Mouse (Mus musculus): ENCODE data around the gene Il17ra.

Gene Il17ra

DNA sequence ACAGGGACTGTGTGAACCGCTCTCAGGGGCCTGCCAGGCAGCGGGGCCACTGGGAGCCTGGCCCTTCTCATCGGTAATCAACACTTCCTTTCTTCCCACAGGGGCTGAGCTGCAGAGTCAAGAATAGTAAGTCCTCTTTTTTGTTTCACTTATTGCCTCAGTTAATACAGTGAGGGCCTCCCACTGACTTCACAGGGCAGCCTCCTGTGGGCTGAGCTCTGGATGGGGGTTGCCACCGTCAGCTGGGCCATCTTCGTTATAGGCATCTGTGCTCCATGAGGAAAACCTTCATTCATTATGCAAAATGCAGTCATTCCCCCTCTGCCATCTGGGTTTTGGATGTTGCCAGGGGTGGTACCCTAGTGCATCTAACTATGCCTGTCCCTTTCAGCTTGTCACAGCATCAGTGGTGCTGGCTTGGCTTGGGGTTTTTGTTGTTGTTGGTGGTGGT, 9.0 kb downstream of the Il17ra start:
- no peak for DNase-seq (ENCODE audit: low read depth, low spot score)

DNA sequence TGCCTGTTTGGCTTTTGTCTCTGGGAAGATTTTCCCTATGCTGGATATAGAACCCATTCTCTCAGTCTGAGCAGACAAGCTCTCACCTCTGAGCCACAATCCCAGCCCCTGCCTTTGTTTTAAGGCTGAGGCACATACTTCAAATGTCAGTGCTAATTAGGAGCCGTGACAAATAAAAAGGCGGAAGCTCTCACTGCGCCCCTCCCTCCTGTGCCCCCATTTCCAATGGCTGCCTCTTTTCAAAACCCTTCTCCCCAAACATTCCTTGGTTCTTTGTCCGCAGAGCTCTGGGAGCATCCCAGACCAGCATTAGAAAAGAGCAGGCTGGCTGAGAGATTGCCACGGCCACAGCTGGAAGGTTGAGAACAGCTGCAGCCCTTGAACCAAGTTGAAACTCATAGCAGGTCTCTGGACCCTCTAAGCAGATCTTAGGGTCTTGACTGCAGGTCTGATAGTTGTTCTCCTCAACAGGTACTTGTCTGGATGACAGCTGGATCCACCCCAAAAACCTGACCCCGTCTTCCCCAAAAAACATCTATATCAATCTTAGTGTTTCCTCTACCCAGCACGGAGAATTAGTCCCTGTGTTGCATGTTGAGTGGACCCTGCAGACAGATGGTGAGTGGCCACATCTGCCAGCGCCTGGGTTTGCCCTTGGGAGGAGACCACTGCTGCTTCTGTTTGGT, 9.6 kb downstream of the Il17ra start:
- DNase-seq (ENCODE audit: low read depth, low spot score), result no peak

DNA sequence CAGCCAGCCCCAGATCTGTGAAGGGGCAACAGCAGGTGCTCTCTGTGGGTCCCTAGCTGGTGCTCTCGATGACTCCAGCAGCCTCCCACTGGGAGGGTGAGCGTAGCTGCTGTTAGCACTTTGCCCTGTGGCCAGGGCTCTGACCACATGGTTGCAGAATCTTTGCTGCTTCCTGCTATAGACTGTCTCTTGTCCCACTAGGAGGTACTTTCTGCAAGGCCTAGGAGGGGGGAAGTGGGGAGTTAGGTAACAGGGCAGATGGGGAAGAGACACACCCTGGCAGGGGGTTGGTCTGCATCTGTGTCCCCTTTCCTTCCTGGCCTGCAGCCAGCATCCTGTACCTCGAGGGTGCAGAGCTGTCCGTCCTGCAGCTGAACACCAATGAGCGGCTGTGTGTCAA, 10.4 kb downstream of the Il17ra start:
- DNase-seq (ENCODE audit: low read depth, low spot score), result no peak

GRCm38 (mm10) chr6:120475288-120475687, 12.2 kb downstream of the Il17ra start:
- no peak for DNase-seq (ENCODE audit: low read depth, low spot score)

DNA sequence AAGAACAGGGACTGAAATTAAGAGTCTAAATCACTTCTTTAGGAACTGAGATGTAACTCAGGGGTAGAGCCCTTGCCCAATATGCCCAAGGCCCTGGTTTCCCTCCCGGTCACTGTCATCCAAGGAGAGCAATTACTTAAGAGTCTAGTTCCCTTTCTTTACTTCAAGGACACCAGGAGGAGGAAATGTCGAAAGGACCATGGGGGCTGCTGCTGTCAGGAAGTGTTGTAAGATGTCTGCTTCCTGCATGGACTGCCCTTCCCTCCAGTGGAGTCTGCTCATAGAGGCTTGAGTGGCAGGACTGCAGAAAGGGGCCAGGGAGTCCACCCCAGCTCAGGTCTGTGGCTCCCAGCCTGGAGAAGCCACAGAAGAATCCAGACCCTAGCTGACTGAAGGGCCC, 16.3 kb downstream of the Il17ra start:
- no peak for DNase-seq (ENCODE audit: low read depth, low spot score)

DNA sequence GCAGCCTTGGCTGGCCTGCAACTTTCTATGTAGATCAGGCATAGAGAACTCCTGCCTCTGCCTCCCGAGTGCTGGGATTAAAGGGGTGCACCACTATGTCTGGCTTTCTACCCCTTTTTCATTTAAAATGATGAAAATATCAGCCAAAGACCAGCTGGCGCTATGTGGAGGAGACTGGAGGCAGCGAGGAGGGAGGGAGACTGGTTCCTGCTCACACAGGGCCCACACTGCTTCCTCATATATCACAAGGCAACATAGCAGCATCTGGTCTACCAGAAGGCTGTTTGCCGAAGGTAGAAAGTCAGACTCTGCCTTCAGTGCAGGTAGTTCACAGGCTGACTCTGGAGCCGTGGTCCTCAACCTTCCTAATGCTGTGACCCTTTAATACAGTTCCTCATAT, 17.3 kb downstream of the Il17ra start:
- no peak for DNase-seq (ENCODE audit: low read depth, low spot score)

GRCm38 (mm10) chr6:120481538-120481937, 18.5 kb downstream of the Il17ra start:
- no peak for DNase-seq (ENCODE audit: low read depth, low spot score)

DNA sequence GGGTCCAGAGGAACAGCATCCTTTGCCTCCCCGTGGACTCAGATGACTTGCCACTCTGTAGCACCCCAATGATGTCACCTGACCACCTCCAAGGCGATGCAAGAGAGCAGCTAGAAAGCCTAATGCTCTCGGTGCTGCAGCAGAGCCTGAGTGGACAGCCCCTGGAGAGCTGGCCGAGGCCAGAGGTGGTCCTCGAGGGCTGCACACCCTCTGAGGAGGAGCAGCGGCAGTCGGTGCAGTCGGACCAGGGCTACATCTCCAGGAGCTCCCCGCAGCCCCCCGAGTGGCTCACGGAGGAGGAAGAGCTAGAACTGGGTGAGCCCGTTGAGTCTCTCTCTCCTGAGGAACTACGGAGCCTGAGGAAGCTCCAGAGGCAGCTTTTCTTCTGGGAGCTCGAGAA, 19.0 kb downstream of the Il17ra start:
- DNase-seq (ENCODE audit: low read depth, low spot score), result no peak

- no peak for DNase-seq (ENCODE audit: low read depth, low spot score)
These were observed 19.7 kb downstream of the Il17ra start for GRCm38 (mm10) chr6:120482756-120483155.

GRCm38 (mm10) chr6:120483211-120483626, 20.2 kb downstream of the Il17ra start:
- no peak for DNase-seq (ENCODE audit: low read depth, low spot score)

GRCm38 (mm10) chr6:120485038-120485437, 22.0 kb downstream of the Il17ra start:
- DNase-seq (ENCODE audit: low read depth, low spot score), result no peak

GRCm38 (mm10) chr6:120486051-120486510, 23.0 kb downstream of the Il17ra start:
- no peak for DNase-seq (ENCODE audit: low read depth, low spot score)

- no peak for DNase-seq (ENCODE audit: low read depth, low spot score)
These were observed 25.6 kb downstream of the Il17ra start for GRCm38 (mm10) chr6:120488647-120489046.

GRCm38 (mm10) chr6:120489461-120489860, 26.4 kb downstream of the Il17ra start:
- no peak for DNase-seq (ENCODE audit: low read depth, low spot score)

DNA sequence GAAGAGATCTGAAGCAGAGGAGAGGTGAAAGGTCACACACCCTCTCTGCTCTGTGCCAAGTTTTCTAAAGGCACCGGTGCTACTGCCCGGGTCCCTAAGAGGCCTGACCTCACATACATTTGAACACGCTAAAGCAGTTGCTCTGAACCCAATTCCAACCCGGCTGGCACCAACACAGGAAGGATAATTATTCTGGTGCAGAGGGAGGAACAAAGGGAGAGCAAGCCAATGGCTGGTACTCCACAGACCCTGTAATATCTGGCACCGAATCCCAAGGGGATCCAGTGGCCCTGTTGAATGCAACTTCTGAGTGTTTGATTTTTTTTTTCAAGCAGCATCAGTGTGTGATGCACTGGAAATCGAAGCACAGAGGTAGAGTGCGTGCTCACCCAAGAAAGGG, 28.0 kb downstream of the Il17ra start:
- DNase-seq (ENCODE audit: low read depth, low spot score), result no peak

- no peak for DNase-seq (ENCODE audit: low read depth, low spot score)
These were observed 28.9 kb downstream of the Il17ra start for GRCm38 (mm10) chr6:120491862-120492498.

DNA sequence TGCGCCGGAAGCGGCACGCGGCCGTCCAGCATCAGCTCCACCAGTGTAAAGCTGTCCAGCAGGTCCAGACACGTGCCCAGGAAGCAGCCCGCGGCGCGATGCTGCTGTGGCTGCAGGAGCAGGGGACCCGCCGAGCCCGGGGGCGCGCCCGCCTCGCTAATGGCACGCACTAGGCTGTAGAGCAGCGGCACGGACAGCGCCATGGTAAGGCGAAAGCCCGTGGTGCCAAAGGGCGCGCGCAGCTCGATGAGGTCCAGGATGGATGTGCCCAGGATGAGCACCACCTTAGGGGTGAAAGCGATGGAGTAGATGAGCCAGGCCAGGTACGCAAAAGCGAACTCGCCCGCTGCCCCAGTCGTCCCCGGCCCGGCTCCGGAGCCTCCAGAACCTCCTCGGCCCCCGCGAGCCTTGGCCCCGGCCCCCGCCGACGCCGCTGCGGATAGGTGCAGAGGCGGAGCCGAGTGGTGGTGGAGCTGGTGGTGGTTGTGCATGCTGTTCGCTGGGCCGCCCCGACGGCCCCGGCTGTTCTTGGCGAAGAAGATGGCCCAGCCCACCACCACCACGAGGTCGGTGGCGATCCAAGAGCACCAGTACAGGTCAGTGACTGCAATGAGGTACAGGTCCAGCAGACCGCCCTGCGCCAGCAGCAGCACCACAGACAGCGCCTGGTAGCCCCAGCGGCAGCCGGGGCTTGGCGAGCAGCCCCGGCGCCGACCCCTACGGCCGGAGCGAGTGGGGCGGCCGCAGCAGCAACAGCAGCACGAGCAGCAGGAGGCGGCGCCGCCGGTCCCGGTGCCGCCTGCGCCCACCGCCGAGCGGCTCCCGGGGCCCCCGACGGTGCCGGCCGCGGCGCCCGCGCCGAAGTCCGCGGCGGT, 29.7 kb downstream of the Il17ra start:
- DNase-seq (ENCODE audit: low read depth, low spot score), result no peak

GRCm38 (mm10) chr6:120493374-120494181, 30.5 kb downstream of the Il17ra start, which contains the start of gene Tmem121b:
Gene Tmem121b (minus strand): TSS chr6:120493807.
- peak; percentile 82 for DNase-seq (ENCODE audit: low read depth, low spot score)

DNA sequence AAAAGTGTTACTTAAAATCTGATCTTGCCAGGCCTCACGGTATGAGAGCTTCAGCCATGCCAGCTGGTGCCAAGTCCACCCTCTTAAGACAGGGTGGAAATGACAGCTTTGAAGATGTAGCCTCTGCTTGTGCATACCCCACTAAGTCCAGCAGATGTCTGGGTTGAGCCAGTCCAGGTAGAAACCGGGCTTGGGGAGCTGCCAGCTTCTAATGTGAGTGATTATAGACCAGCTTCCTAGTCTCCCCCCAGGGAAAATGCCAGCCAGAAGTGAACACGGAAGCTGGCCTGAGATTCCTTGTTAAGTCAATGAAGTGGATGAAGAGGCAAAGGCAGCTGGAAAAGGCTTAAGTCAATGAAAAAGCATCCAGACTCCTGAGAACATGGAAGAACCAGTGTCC, 33.5 kb downstream of the Il17ra start:
- DNase-seq (ENCODE audit: low read depth, low spot score), result no peak

DNA sequence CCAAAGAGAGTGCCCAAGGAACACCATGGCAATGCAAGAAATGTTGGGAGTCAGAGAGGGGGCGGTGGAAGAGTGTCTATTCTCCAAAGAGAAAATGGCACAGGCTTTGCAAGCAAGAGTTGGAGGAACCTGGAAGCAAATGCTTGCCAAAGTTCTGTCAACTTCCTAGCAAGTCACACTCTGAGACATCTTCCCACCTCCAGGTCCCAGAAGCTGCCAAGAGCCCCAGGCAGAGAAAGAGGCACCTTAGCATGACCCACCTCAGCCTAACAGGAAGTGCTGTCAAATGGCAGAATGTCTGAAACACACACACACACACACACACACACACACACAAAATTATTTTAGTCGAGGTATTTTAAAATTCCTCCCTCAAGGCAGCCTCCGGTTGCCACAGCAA, 41.0 kb downstream of the Il17ra start:
- no peak for DNase-seq (ENCODE audit: low read depth, low spot score)

DNA sequence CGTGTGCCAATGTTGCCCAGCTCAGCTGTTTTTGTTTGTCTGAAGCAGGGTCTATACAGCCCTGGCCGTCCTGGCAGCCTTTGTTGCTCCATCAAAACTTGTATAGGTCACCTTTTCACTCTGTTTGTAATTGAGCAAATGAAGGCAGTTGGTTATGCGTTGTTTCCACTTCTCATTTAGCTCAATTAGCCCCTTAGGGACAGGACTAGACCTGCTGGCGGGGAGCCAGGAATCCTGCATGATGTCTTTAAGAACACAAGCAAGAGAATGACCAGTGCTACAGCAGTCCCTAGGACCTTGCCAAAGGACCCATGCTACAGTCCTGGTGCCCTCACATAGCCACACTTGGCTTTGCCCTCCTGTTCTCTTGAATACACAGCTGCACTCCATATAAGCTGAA, 42.5 kb downstream of the Il17ra start:
- no peak for DNase-seq (ENCODE audit: low read depth, low spot score)

All from brain, embryonic 18.5 days (tissue).